32 mouse cellular contexts compared by ENCODE assay signal in genomic region chr8:57538601-57539000, GRCm38 (mm10).
"Had no signal": no experiment of that assay in that cellular context is flagged by ENCODE, and none has a peak within 500 bp of the region (broad histone marks: within the 10 kb centered on the region; RNA-seq: fewer than 3 reads in every experiment).

No protein-coding gene starts in this region.

- DNase-seq: heart, adult 2 months; heart, postnatal 10 days; heart, postnatal 14 days; heart, postnatal 36 days; heart, postnatal 4 days; kidney, adult 11 months; kidney, adult 18-20 months; kidney, adult 2 months; kidney, adult 8-10 months; kidney, adult 9 months; kidney, postnatal 10 days; kidney, postnatal 14 days; kidney, postnatal 25 days; kidney, postnatal 36 days; kidney, postnatal 4 days; layer of hippocampus, adult 9-11 months; layer of hippocampus, postnatal 36 days had no signal

- H3K36me3 ChIP-seq: hindbrain, embryonic 15.5 days had no signal

- H3K4me1 ChIP-seq: heart, embryonic 15.5 days; hindbrain, embryonic 10.5 days; hindbrain, embryonic 12.5 days; hindbrain, embryonic 13.5 days; hindbrain, embryonic 15.5 days; kidney, embryonic 15.5 days had no signal

- ATAC-seq: hindbrain, embryonic 16.5 days; hindbrain, postnatal 0 days; inflammation-experienced regulatory T-cells, adult 6 months; intestine, embryonic 16.5 days had no signal

- H3K4me2 ChIP-seq: heart, embryonic 13.5 days; heart, embryonic 15.5 days; hindbrain, embryonic 12.5 days; hindbrain, embryonic 13.5 days; hindbrain, embryonic 14.5 days; hindbrain, embryonic 15.5 days; kidney, embryonic 15.5 days had no signal

- H3K9me3 ChIP-seq: heart, embryonic 13.5 days; heart, embryonic 15.5 days; hindbrain, embryonic 10.5 days; hindbrain, embryonic 12.5 days; hindbrain, embryonic 13.5 days; hindbrain, embryonic 15.5 days; kidney, embryonic 15.5 days had no signal

- H3K27ac ChIP-seq: heart, adult 2 months; heart, embryonic 13.5 days; heart, embryonic 15.5 days; hindbrain, embryonic 10.5 days; hindbrain, embryonic 12.5 days; hindbrain, embryonic 13.5 days; hindbrain, embryonic 14.5 days; hindbrain, embryonic 15.5 days; hindbrain, postnatal 0 days; kidney, embryonic 15.5 days; kidney, postnatal 0 days; layer of hippocampus, adult 2 months; left cerebral cortex, adult 2 months had no signal

- H3K27me3 ChIP-seq: heart, embryonic 13.5 days; heart, embryonic 15.5 days; hindbrain, embryonic 12.5 days; hindbrain, embryonic 13.5 days; hindbrain, embryonic 15.5 days; kidney, embryonic 15.5 days had no signal

- H3K4me3 ChIP-seq: heart, adult 2 months; heart, embryonic 13.5 days; heart, embryonic 15.5 days; hindbrain, embryonic 10.5 days; hindbrain, embryonic 12.5 days; hindbrain, embryonic 13.5 days; hindbrain, embryonic 15.5 days; kidney, embryonic 15.5 days; layer of hippocampus, adult 2 months; left cerebral cortex, adult 2 months had no signal

- H3K9ac ChIP-seq: heart, embryonic 13.5 days; heart, embryonic 15.5 days; hindbrain, embryonic 12.5 days; hindbrain, embryonic 13.5 days; hindbrain, embryonic 14.5 days; hindbrain, embryonic 15.5 days; kidney, embryonic 15.5 days had no signal
